Mouse (Mus musculus) G1E (cell line): ENCODE measurements at regions not wholly inside any gene's neighbourhood (a gene's known extent, or its start where the extent isn't known, plus 50 kb on each side); places are given as distances from the start of the nearest gene placed in this dataset.

Experiments
- ATAC-seq: 2 replicates; pipeline ENCODE4 v1.8.0; 2016; ENCODE audit warnings: mild to moderate bottlenecking; ENCODE audit not compliant: insufficient number of reproducible peaks, poor library complexity, low FRiP score, severe bottlenecking; ENCODE audit errors: extremely low read depth
- DNase-seq: peaks from one replicate; pipeline ENCODE4 v3.0.0; 2012; ENCODE audit warnings: low spot score
- H3K27me3 ChIP-seq: 2 replicates; pipeline ENCODE4 v1.6.1; 2012; ENCODE audit warnings: mild to moderate bottlenecking, low read length, inconsistent platforms; ENCODE audit not compliant: insufficient read depth
- H3K36me3 ChIP-seq: replicated peaks from 2 replicates; pipeline ENCODE3; 2012; ENCODE audit warnings: mild to moderate bottlenecking, inconsistent platforms
- H3K4me1 ChIP-seq: 2 replicates; pipeline ENCODE4 v1.6.1; 2012; ENCODE audit warnings: low read depth, low read length, inconsistent platforms, mixed read lengths; ENCODE audit not compliant: insufficient read depth
- H3K4me3 ChIP-seq: 2 replicates; pipeline ENCODE4 v1.5.1; 2012; ENCODE audit warnings: low read depth, mild to moderate bottlenecking, inconsistent platforms, low read length, moderate library complexity, mixed read lengths
- H3K9me3 ChIP-seq: replicated peaks from 2 replicates; pipeline ENCODE4 v1.6.1; 2012; ENCODE audit warnings: inconsistent platforms
- CTCF ChIP-seq: IDR thresholded peaks from 2 replicates; pipeline ENCODE4 v1.5.1; 2012; ENCODE audit warnings: low read depth, low read length, inconsistent platforms, mixed read lengths
- GATA1 ChIP-seq: IDR thresholded peaks from 2 replicates; pipeline ENCODE4 v1.6.1; 2012; ENCODE audit warnings: borderline replicate concordance, low read length, inconsistent platforms, mixed read lengths
- GATA2 ChIP-seq: IDR thresholded peaks from 2 replicates; pipeline ENCODE4 v1.6.1; 2012; ENCODE audit warnings: low read depth, low read length, inconsistent platforms, borderline replicate concordance
- POLR2AphosphoS5 ChIP-seq: IDR thresholded peaks from 2 replicates; pipeline ENCODE4 v1.6.1; 2012; ENCODE audit warnings: low read depth, low read length, inconsistent platforms; ENCODE audit not compliant: insufficient replicate concordance
- TAL1 ChIP-seq: conservative IDR thresholded peaks from 2 replicates; pipeline ENCODE4 v1.6.1; 2012; ENCODE audit warnings: low read depth, low read length, inconsistent platforms, mixed read lengths

DNA sequence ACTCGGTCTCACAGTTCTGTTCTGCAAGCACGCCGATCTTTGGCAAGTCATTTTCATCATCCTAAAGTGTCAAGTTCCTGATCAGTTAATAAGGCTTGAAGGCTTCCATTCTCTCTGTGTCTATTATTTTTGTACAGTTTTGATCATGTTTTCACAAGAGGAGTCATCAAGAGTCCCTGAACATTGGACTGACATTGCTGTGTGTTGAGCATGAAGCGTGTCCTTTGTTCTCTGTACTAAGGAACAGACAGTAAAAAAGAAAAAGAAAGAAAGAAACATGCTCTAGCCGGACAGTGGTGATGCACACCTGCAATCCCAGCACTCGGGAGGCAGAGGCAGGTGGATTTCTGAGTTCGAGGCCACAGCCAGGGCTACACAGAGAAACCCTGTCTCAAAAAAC lies 955.4 kb downstream of the Epha4 start:
- DNase-seq (no peak), ATAC-seq (no peak)
- Histone ChIP-seq H3K4me1 (no peaks in the 10 kb centered on the region), H3K27me3 (no peaks in the 10 kb centered on the region), H3K9me3 (peaks cover 23% of the 10 kb centered on the region), H3K36me3 (no peaks in the 10 kb centered on the region), H3K4me3 (no peak overlapping the region)
- TF ChIP-seq TAL1, result no peak
- TF ChIP-seq CTCF, result no peak
- no peak for TF ChIP-seq GATA2
- TF ChIP-seq POLR2AphosphoS5, result no peak
- TF ChIP-seq GATA1, result no peak

DNA sequence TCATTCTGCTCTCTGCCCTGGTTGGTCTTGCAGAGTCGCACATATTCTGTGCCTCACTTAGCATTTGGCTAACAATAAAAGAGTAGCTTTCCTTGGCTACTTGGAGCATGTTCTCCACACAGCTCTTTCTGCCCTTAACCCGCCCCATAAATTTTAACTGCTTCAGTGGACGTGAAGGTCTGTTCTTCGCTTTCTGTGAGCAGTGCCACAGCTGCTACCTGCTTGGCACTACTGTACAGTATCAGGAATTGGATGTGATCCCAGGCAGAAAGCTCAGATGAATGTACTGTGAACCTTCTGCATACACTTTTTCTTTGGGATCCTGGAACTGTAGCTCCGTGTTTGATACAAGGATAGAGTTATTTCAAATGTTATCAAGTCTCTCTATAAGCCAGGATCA lies 939.4 kb downstream of the Epha4 start:
- Histone ChIP-seq H3K27me3 (no peaks in the 10 kb centered on the region), H3K36me3 (no peaks in the 10 kb centered on the region), H3K9me3 (peaks cover 2% of the 10 kb centered on the region; the same call in 1 of the 2 replicates), H3K4me1 (no peaks in the 10 kb centered on the region), H3K4me3 (no peak overlapping the region)
- DNase-seq, result no peak
- no peak for ATAC-seq
- TF ChIP-seq GATA2 (no peak), GATA1 (no peak), TAL1 (no peak), POLR2AphosphoS5 (no peak), CTCF (no peak)

DNA sequence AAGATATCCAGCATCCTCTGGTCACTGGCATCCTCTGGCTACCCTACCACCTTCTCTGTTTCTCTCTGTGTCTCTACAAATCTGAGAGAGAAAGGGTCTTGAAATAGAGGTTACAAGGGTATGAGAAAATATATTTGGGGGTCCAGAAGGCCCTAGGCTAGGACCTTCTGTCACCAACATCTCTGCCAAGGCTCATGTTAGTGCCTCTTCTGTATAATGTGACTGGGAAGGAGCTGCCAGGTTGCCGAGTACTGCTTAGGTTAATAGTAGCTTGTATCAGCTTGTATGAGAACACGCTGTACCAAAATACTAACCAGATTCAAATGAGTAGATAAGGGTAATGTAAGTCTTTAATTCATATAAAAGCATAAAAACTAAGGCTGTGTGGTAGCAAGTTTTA lies 929.0 kb downstream of the Epha4 start:
- DNase-seq (no peak), ATAC-seq (no peak)
- TF ChIP-seq POLR2AphosphoS5 (no peak), TAL1 (no peak), GATA1 (no peak), CTCF (no peak), GATA2 (no peak)
- Histone ChIP-seq H3K27me3 (no peaks in the 10 kb centered on the region), H3K4me3 (no peak overlapping the region), H3K36me3 (no peaks in the 10 kb centered on the region), H3K4me1 (no peaks in the 10 kb centered on the region), H3K9me3 (peaks cover 21% of the 10 kb centered on the region)

DNA sequence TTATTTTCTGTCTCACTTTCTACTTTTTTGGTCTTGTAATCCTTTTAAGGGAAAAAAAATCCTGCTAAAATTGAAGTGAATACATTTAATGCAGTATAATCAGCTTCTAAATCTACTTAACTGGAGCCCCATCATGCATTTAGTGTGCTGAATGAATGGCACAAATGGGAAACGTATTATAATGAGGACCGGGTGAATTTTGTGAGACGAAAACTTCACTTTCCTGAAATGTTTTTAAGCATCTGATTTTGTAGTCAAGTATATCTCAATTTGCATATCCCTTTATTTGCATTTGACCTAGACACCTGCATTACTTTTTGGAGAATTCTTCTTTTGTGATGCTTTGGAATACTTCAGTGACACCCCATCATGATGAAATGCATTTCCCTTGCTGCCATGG lies 889.1 kb downstream of the Epha4 start:
- ATAC-seq, result no peak
- peaks cover 16% of the 10 kb centered on the region for H3K9me3 ChIP-seq
- no peak for DNase-seq
- TF ChIP-seq GATA2 (no peak), POLR2AphosphoS5 (no peak)
- H3K4me1 ChIP-seq, result no peaks in the 10 kb centered on the region
- H3K36me3 ChIP-seq, result no peaks in the 10 kb centered on the region
- H3K4me3 ChIP-seq, result no peak overlapping the region
- no peaks in the 10 kb centered on the region for H3K27me3 ChIP-seq

DNA sequence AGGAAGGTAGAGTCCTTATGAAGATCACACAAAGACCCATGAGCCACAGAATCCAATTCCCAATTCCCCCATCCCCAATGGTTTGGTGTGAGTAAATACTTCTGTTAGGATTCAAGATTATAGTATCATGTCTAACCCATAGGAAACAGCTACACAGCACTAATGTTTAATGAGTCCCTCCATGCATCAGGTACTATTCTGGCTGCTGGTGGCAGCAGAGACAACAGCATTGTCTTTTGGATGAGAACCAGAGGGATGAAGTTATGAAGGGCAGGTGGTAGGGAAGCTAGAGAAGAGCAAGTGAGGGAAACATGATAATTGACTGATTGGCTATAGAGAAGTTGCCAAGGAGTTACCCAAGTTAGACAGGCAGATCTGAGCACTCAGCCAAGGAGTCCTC lies 885.0 kb downstream of the Epha4 start:
- H3K36me3 ChIP-seq, result no peaks in the 10 kb centered on the region
- no peaks in the 10 kb centered on the region for H3K27me3 ChIP-seq
- DNase-seq, result no peak
- no peak overlapping the region for H3K4me3 ChIP-seq
- peaks cover 16% of the 10 kb centered on the region for H3K9me3 ChIP-seq
- H3K4me1 ChIP-seq, result no peaks in the 10 kb centered on the region
- no peak for ATAC-seq
- TF ChIP-seq CTCF (no peak), POLR2AphosphoS5 (no peak), GATA1 (no peak), GATA2 (no peak), TAL1 (no peak)

DNA sequence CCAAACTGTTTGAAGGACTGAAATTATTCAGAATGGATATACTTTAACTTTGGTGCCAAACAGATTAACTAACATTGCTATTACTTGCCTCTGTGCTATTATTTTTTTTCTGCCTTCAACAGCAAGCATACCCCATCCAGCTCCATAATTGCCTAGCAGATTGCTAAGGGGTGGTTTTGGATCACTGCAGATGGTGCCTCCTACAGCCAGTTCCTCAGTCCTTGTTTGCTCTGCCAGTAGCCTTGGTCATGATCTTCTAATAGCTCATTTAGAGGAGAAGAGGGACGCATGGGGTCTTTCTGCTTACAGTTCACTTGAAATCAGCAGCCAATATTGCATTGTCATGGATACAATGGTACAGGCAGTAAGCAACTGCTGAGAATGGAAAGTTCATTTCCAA lies 880.8 kb downstream of the Epha4 start:
- DNase-seq (no peak), ATAC-seq (no peak)
- H3K4me1 ChIP-seq, result no peaks in the 10 kb centered on the region
- no peaks in the 10 kb centered on the region for H3K36me3 ChIP-seq
- peaks cover 21% of the 10 kb centered on the region for H3K9me3 ChIP-seq
- no peaks in the 10 kb centered on the region for H3K27me3 ChIP-seq
- no peak overlapping the region for H3K4me3 ChIP-seq
- TF ChIP-seq CTCF, result no peak
- no peak for TF ChIP-seq GATA2
- TF ChIP-seq GATA1, result no peak
- TF ChIP-seq TAL1, result no peak
- no peak for TF ChIP-seq POLR2AphosphoS5

DNA sequence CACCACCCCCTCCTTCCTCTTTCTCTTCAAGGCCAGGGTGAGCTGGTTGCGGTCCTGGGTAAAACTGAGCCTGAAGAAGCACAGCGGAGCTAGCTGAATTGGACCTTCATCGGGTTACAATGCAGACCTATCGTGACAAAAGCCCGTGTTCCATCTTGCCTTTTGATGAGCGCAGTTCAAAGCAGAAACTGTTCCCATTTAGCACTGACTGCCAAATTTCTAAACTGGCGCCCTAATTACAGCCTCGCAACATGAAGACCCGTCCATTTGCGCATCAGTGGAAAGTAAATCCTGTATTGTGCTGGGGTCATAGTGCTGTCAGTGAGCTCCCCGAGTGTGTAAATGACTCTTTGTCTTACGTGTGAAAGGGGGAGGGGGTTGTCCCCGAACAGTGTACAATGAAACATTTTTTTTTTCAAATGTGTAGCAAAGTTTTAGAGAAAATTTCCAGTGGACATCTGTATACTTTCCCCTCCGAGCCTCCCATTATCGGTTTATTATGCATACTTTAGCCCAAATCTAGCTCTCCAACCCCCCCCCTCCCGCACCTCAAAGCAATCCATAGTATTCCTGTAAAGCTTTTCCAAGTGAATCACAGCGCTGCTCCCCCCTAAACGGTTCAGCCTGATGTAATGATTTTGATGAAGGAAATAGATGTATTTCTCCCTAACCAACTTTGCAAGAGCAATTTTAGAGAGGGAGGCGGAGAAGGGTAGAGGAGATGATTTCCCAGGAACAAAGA lies 877.4 kb downstream of the Epha4 start:
- Histone ChIP-seq H3K4me1 (no peaks in the 10 kb centered on the region), H3K9me3 (peaks cover 19% of the 10 kb centered on the region), H3K36me3 (no peaks in the 10 kb centered on the region), H3K4me3 (no peak overlapping the region), H3K27me3 (no peaks in the 10 kb centered on the region)
- no peak for DNase-seq
- TF ChIP-seq GATA1, result no peak
- no peak for TF ChIP-seq GATA2
- no peak for TF ChIP-seq TAL1
- no peak for TF ChIP-seq CTCF
- no peak for TF ChIP-seq POLR2AphosphoS5
- no peak for ATAC-seq
